Mouse (Mus musculus) forebrain, embryonic 13.5 days (tissue): ENCODE data around the gene Nell2. TPM values are rescaled to one million over a fixed set of nuclear protein-coding genes. Genes with fewer than 3 reads are reported as not detected.
A peak's percentile ranks its signal among the peaks of the same experiment; 100 is the strongest.

Experiments
- ATAC-seq: fragments of 200-750 bp; cut with Nextera tagmentation; 2 replicates; pipeline ENCODE4 v1.8.0; 2017
- H3K27ac ChIP-seq: fragments of 300-500 bp; sonication (generic); 2 replicates; pipeline ENCODE4 v1.5.1; 2015; ENCODE audit warnings: inconsistent platforms, mild to moderate bottlenecking, moderate library complexity
- H3K27me3 ChIP-seq: fragments of 300-500 bp; sonication (generic); 2 replicates; pipeline ENCODE4 v1.6.1; 2015; ENCODE audit warnings: mild to moderate bottlenecking, inconsistent platforms
- H3K36me3 ChIP-seq: fragments of 300-500 bp; sonication (generic); 2 replicates; pipeline ENCODE4 v1.6.1; 2015; ENCODE audit warnings: mild to moderate bottlenecking, inconsistent platforms; ENCODE audit not compliant: poor library complexity, severe bottlenecking
- H3K4me1 ChIP-seq: fragments of 300-500 bp; sonication (generic); 2 replicates; pipeline ENCODE4 v1.6.1; 2015; ENCODE audit warnings: inconsistent platforms
- H3K4me2 ChIP-seq: fragments of 300-500 bp; sonication (generic); 2 replicates; pipeline ENCODE4 v1.6.1; 2015; ENCODE audit warnings: inconsistent platforms, mild to moderate bottlenecking, moderate library complexity
- H3K4me3 ChIP-seq: fragments of 300-500 bp; sonication (generic); 2 replicates; pipeline ENCODE4 v1.5.1; 2015; ENCODE audit warnings: mild to moderate bottlenecking, inconsistent platforms
- H3K9ac ChIP-seq: fragments of 300-500 bp; sonication (generic); 2 replicates; pipeline ENCODE4 v1.6.1; 2015; ENCODE audit warnings: mild to moderate bottlenecking, inconsistent platforms
- H3K9me3 ChIP-seq: fragments of 300-500 bp; sonication (generic); replicated peaks from 2 replicates; pipeline ENCODE4 v1.6.1; 2016; ENCODE audit warnings: inconsistent platforms
- WGBS: fragments of 180-500 bp; shearing (Covaris S2); methylation state at CpG from one replicate; pipeline ENCODE4 v1.1.7; 2015; 5-methylcytosine and 5-hydroxymethylcytosine counted together
- polyA plus RNA-seq: library from polyadenylated mRNA; unstranded; fragments of >200 nt; fragmentation: Nextera tagmentation; extraction: Ambion mirVana; gene quantifications from 2 replicates; pipeline ENCODE4 v1.2.1, GENCODE M21; 2015

Nell2 gene
- polyA plus RNA-seq, 1 experiment from 2014 or later: 124 TPM

DNA sequence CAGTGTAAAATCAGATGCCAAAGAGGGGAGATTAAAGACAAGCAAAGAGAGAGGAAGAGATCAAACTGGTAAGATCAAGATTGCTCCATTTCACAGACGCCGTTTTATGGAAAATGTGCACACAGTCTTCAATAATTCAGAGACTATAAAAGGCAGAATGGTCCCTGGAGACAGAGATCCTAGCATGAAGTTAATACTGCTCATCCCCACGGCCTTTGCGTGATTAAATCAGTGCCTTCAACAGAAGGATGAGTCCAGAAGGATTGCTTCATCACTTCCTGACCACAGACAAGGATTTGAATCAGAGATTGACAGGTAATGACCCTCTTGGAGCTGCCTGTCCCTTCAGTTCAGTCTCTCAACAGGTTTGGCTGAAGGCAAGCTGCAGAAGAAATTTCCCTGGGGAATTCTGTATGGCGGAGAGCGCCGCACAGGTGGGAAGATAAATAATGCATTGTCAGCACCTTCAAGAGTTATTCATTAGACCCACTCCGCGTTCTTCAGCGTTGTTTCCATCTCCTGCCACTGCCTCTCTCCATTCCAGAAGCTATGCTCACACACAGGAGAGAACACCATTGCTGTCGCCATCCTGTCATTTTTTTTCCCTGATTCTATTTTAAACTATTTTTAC is 118.0 kb downstream of the Nell2 start:
- H3K27me3 ChIP-seq: no peaks in the 10 kb centered on the region
- no peak overlapping the region for H3K4me3 ChIP-seq
- H3K9ac ChIP-seq: no peak overlapping the region
- H3K9me3 ChIP-seq: 0 out of 2 replicates have a peak, but pooled peaks cover 2% of the 10 kb centered on the region
- H3K27ac ChIP-seq: no peak overlapping the region
- ATAC-seq: no peak
- H3K36me3 ChIP-seq: peaks cover 7% of the 10 kb centered on the region; the same call in 1 of the 2 replicates
- 86% methylated on average over 11 of the region's 11 CpGs for WGBS
- no peaks in the 10 kb centered on the region for H3K4me1 ChIP-seq
- H3K4me2 ChIP-seq: no peak overlapping the region

GRCm38 (mm10) chr15:95390347-95390746 is 138.0 kb downstream of the Nell2 start:
- H3K4me2 ChIP-seq: no peak overlapping the region
- H3K4me3 ChIP-seq: no peak overlapping the region
- 85% methylated on average over 5 of the region's 5 CpGs for WGBS
- H3K9me3 ChIP-seq: no peaks in the 10 kb centered on the region
- H3K27me3 ChIP-seq: no peaks in the 10 kb centered on the region
- ATAC-seq: no peak; the same call in 1 of the 2 replicates
- H3K27ac ChIP-seq: no peak overlapping the region
- peaks cover 4% of the 10 kb centered on the region; the same call in 1 of the 2 replicates for H3K4me1 ChIP-seq
- H3K9ac ChIP-seq: no peak overlapping the region
- H3K36me3 ChIP-seq: no peaks in the 10 kb centered on the region

DNA sequence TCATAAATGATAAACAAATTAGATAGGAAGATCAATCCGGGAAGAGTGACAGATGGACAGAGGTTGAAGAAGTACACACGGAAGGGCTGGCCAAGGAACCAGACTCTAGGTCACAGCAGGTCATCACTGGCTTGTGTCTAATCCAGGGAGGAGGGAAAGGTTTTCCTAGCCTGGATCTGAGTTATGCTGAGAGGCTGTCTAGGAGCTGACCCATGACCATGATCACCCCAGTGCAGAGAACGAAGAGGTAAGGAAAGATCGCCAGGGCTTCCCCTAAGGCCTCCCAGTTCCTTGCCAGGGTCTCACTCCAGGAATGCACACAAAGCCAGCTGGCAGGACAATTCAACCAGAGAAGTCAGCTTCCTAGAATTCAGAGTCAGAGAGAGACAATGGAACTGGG is 139.4 kb downstream of the Nell2 start:
- ATAC-seq: no peak
- no peak overlapping the region for H3K4me3 ChIP-seq
- H3K9me3 ChIP-seq: no peaks in the 10 kb centered on the region
- no peak overlapping the region for H3K9ac ChIP-seq
- no peak overlapping the region for H3K27ac ChIP-seq
- peaks cover 10% of the 10 kb centered on the region for H3K36me3 ChIP-seq
- H3K4me1 ChIP-seq: peaks cover 4% of the 10 kb centered on the region; the same call in 1 of the 2 replicates
- WGBS: 85% methylated on average over 4 of the region's 4 CpGs
- no peaks in the 10 kb centered on the region for H3K27me3 ChIP-seq
- no peak overlapping the region for H3K4me2 ChIP-seq

DNA sequence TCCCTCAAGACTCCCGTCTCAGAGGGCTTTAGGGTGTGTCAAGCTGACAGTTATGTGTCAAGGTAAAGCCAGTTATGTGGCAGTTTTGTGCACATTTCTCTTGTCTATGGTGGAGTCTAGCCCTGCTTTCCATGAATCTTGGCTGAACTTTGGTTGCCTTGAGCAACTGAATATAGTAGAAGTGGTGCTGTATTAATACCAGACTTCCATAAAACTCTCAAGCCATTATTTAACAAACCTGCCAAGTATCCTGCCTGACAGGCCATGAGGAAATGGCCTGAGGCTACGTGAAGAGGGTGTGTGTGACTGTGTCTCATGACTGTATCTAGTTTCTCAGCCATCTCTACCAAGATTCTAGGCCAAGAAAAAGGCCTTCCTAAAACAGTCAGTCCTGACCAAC is 147.5 kb downstream of the Nell2 start:
- H3K27me3 ChIP-seq: no peaks in the 10 kb centered on the region
- ATAC-seq: no peak

DNA sequence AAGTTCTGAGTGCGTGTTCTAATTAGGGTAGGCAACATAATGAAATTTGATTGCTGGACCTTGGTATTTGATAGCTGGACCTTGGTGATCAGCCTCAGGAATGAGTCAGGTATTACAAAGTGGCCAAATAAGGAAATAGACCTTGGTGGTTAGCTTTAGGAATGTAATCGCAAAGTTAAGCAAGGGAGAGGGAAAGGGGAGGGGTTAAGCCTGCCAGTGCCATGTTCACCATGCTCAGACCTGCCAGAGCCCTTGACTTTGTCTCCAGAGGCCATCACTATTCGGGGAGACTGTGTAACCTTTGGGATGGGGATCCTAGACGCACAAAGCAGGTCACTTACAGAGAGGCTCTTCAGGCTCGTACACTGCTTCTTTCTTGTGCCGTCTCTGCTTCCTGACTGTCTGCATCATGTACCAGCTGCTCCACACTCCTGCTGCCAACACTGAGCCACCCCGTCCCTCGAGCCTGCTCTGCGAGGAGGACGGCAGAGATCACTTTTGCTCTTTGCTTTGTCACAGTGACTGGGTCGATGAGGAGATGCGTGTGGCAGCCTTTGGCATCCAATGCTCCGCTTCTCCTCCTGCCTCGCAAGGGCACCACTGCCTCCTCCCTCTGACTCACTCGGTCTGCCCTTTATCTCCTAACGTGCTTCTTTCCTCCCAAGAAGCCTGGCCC is 157.5 kb downstream of the Nell2 start:
- H3K4me3 ChIP-seq: no peak overlapping the region
- H3K36me3 ChIP-seq: peaks cover 3% of the 10 kb centered on the region; the same call in 1 of the 2 replicates
- peak; percentile 48; the same call in 1 of the 2 replicates for ATAC-seq
- no peaks in the 10 kb centered on the region for H3K9me3 ChIP-seq
- H3K27me3 ChIP-seq: no peaks in the 10 kb centered on the region
- no peak overlapping the region for H3K4me2 ChIP-seq
- no peak overlapping the region for H3K27ac ChIP-seq
- no peak overlapping the region for H3K9ac ChIP-seq
- WGBS: 78% methylated on average over 16 of the region's 16 CpGs
- no peaks in the 10 kb centered on the region for H3K4me1 ChIP-seq

More for the DNA sequence above, 147.5 kb downstream of the Nell2 start:
- 75% methylated on average over 2 of the region's 2 CpGs for WGBS
- Histone ChIP-seq H3K4me2 (no peak overlapping the region), H3K4me3 (no peak overlapping the region), H3K9me3 (no peaks in the 10 kb centered on the region), H3K9ac (no peak overlapping the region), H3K4me1 (no peaks in the 10 kb centered on the region), H3K36me3 (peaks cover 60% of the 10 kb centered on the region), H3K27ac (no peak overlapping the region)

DNA sequence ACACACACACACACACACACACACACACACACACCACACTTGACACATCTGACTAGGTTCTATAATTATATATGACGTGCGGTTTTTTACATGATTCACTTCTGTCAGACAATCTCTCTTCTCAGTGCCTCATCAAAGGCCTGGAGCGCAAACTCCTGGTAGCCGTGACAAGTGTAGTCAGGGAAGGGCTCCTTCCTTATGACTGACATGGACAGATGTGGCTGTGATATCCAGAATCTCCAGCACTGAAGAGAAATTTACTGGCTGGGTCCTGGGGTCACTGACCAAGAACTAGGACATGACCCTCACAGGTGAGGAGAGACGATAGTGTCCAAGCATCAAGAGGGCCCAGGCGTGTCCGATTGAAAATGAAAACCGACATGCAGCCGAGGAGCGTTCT is 160.2 kb downstream of the Nell2 start:
- H3K27ac ChIP-seq: no peak overlapping the region
- no peaks in the 10 kb centered on the region for H3K4me1 ChIP-seq
- H3K27me3 ChIP-seq: no peaks in the 10 kb centered on the region
- H3K4me3 ChIP-seq: no peak overlapping the region
- H3K4me2 ChIP-seq: no peak overlapping the region
- H3K36me3 ChIP-seq: peaks cover 3% of the 10 kb centered on the region; the same call in 1 of the 2 replicates
- no peaks in the 10 kb centered on the region for H3K9me3 ChIP-seq
- H3K9ac ChIP-seq: no peak overlapping the region
- 95% methylated on average over 10 of the region's 10 CpGs for WGBS
- ATAC-seq: no peak

DNA sequence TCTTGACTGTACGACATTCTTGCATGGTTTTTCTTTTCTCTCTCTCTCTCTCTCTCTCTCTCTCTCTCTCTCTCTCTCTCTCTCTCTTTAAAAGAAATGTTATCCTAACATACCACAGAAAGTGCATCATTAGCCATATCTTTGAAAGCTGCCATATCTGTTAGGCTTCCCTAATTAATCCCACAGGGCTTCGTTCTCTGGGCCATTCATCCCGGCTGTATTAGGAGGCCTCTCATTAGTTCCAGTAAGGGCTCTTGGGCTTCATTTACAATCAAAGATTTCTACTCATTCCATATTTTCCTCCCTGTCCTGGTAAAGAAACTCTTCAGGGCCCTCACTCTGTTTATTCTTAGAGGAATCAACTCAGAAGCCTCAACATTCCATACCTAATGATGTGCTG is 161.9 kb downstream of the Nell2 start:
- Histone ChIP-seq H3K27ac (no peak overlapping the region), H3K27me3 (no peaks in the 10 kb centered on the region), H3K9ac (no peak overlapping the region), H3K4me2 (no peak overlapping the region), H3K4me1 (no peaks in the 10 kb centered on the region), H3K4me3 (no peak overlapping the region), H3K9me3 (no peaks in the 10 kb centered on the region), H3K36me3 (no peaks in the 10 kb centered on the region)
- ATAC-seq: no peak
- 37% methylated on average over 3 of the region's 3 CpGs for WGBS

DNA sequence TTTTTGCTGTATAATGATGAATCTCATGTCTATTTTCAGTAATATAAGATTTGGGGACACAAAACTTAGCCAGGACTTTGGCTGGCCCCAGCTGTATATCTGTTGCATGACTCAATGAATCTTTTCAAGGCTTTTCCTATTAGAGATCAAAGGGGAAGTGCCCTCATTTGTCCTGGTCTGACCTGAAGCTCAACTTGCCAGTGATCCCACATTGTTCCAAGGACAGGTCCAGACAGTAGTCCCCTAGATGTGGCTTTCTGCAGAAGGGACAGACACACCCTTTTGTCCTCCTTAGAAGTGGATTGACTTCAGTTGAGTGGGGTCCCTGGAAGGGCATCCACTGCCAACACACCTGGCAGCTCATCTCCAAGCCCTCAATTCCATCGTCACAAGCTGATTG is 173.6 kb downstream of the Nell2 start:
- no peaks in the 10 kb centered on the region; the same call in 1 of the 2 replicates for H3K9me3 ChIP-seq
- WGBS: 85% methylated on average over 1 of the region's 1 CpGs
- no peak overlapping the region for H3K4me3 ChIP-seq
- no peak overlapping the region for H3K4me2 ChIP-seq
- no peak overlapping the region for H3K9ac ChIP-seq
- no peaks in the 10 kb centered on the region for H3K27me3 ChIP-seq
- H3K4me1 ChIP-seq: no peaks in the 10 kb centered on the region
- H3K36me3 ChIP-seq: peaks cover 5% of the 10 kb centered on the region
- H3K27ac ChIP-seq: no peak overlapping the region
- no peak for ATAC-seq

GRCm38 (mm10) chr15:95334323-95335296 is 193.7 kb downstream of the Nell2 start:
- Histone ChIP-seq H3K4me3 (no peak overlapping the region), H3K4me1 (peaks cover 13% of the 10 kb centered on the region), H3K9me3 (no peaks in the 10 kb centered on the region), H3K9ac (no peak overlapping the region; the same call in 1 of the 2 replicates), H3K36me3 (no peaks in the 10 kb centered on the region), H3K27me3 (no peaks in the 10 kb centered on the region), H3K27ac (peak overlapping the region; percentile 61), H3K4me2 (no peak overlapping the region)
- 83% methylated on average over 11 of the region's 11 CpGs for WGBS
- peak; percentile 68 for ATAC-seq

DNA sequence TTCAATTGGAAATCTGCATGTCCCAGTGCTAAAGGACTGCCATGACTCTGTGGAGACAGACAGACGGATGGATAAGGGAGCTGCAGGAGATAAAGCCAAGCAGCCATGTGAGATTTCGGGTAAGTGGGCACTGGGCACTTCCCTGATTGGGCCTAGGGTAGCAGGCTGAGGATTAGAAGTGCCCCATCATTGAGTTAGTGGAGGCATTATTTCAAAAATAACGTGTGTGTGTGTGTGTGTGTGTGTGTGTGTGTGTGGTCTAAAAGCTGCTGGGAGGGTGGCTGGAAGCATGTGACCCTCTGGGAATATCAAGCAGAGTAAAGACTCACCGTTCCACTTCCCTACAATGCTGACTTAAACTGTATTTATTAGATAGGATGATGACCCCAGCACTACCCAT is 195.1 kb downstream of the Nell2 start:
- Histone ChIP-seq H3K36me3 (no peaks in the 10 kb centered on the region), H3K9me3 (no peaks in the 10 kb centered on the region), H3K4me2 (no peak overlapping the region), H3K27me3 (no peaks in the 10 kb centered on the region), H3K9ac (no peak overlapping the region), H3K27ac (no peak overlapping the region), H3K4me1 (peaks cover 13% of the 10 kb centered on the region), H3K4me3 (no peak overlapping the region)
- no peak for ATAC-seq
- 57% methylated on average over 4 of the region's 4 CpGs for WGBS

GRCm38 (mm10) chr15:95330926-95331325 is 197.4 kb downstream of the Nell2 start:
- Histone ChIP-seq H3K27me3 (no peaks in the 10 kb centered on the region), H3K9me3 (no peaks in the 10 kb centered on the region), H3K4me2 (no peak overlapping the region), H3K4me3 (no peak overlapping the region), H3K36me3 (peaks cover 4% of the 10 kb centered on the region; the same call in 1 of the 2 replicates), H3K9ac (no peak overlapping the region), H3K27ac (no peak overlapping the region), H3K4me1 (peaks cover 13% of the 10 kb centered on the region)
- no peak for ATAC-seq
- WGBS: 90% methylated on average over 2 of the region's 2 CpGs

GRCm38 (mm10) chr15:95322744-95323143 is 205.6 kb downstream of the Nell2 start:
- H3K27ac ChIP-seq: no peak overlapping the region
- no peaks in the 10 kb centered on the region for H3K4me1 ChIP-seq
- no peak overlapping the region for H3K9ac ChIP-seq
- ATAC-seq: no peak
- no peak overlapping the region for H3K4me3 ChIP-seq
- 92% methylated on average over 2 of the region's 2 CpGs for WGBS
- no peaks in the 10 kb centered on the region for H3K9me3 ChIP-seq
- H3K27me3 ChIP-seq: no peaks in the 10 kb centered on the region
- peaks cover 4% of the 10 kb centered on the region; the same call in 1 of the 2 replicates for H3K36me3 ChIP-seq
- H3K4me2 ChIP-seq: no peak overlapping the region
